Mouse (Mus musculus): ENCODE measurements around the gene Slc4a2.

DNA sequence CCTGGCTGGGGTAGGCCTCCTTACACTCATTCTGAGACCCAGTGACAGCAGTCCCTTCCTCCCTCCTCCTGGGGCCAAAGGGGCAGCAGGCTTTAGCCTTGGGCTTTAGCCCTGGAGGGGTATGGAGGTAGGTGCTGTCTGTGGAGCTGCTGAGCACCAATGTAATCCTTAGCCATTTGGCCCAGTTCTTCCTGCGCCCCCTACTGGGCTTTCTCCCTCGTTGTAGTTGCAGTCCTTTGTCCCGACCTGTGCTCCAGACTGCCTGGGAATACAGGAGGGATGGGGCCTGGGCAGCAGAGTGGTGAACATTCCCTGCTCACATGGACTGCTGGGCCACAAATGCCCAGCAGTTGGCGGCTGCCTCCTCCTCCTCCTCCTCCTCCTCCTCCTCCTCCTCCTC is 58.0 kb downstream of the Slc4a2 start:
- TF ChIP-seq CTCF (IDR thresholded peaks at IDR 0.05; ENCODE audit: insufficient read depth, low read length) = peak; percentile 66
- TF ChIP-seq POLR2A (IDR thresholded peaks at IDR 0.05; ENCODE audit: borderline replicate concordance, extremely low read depth, low read depth, low read length) = no peak

All from lung, adult 2 months (tissue).